Mouse (Mus musculus): ENCODE measurements at regions not wholly inside any gene's neighbourhood (a gene's known extent, or its start where the extent isn't known, plus 50 kb on each side); places are given as distances from the start of the nearest gene placed in this dataset.

- TF ChIP-seq CTCF (IDR thresholded peaks at IDR 0.05; ENCODE audit: low read depth, low read length) = no peak
- no peak for TF ChIP-seq POLR2A (IDR thresholded peaks at IDR 0.05; ENCODE audit: extremely low read depth, insufficient read depth, low read length)
Observed at GRCm38 (mm10) chr2:147979660-147980364, 67.0 kb downstream of the Foxa2 start.

Measured in liver, adult 2 months (tissue).